Mouse (Mus musculus): ENCODE measurements around the gene Igf2bp3. TPM values are rescaled to one million over a fixed set of nuclear protein-coding genes. Genes with fewer than 3 reads are reported as not detected.

Igf2bp3 gene
- polyA plus RNA-seq, 1 experiment = 0.30 TPM

GRCm38 (mm10) chr6:49206416-49206815, 8.3 kb downstream of the Igf2bp3 start:
- no peak overlapping the region for H3ac ChIP-seq (ENCODE audit: control insufficient read depth, insufficient read length, low read depth)
- TF ChIP-seq FOSL1 (IDR thresholded peaks at IDR 0.05; ENCODE audit: insufficient read depth, low read length, poor library complexity, severe bottlenecking) = no peak
- TF ChIP-seq CEBPB (IDR thresholded peaks at IDR 0.05; ENCODE audit: low read depth) = no peak
- TF ChIP-seq USF1 (IDR thresholded peaks at IDR 0.05; ENCODE audit: low read depth) = no peak
- TF ChIP-seq CTCF (IDR thresholded peaks at IDR 0.05; ENCODE audit: control insufficient read depth, insufficient read depth, insufficient read length) = no peak
- no peak for TF ChIP-seq MYOG (IDR thresholded peaks at IDR 0.05; ENCODE audit: control insufficient read depth, extremely low read depth, insufficient read length)
- TF ChIP-seq MYOD1 (IDR thresholded peaks at IDR 0.05; ENCODE audit: control insufficient read depth, insufficient read length, low read depth) = no peak
- TF ChIP-seq MAX (IDR thresholded peaks at IDR 0.05) = no peak
- H3K36me3 ChIP-seq (ENCODE audit: control insufficient read depth, insufficient read depth) = no peaks in the 10 kb centered on the region
- H3K27me3 ChIP-seq (ENCODE audit: control insufficient read depth, insufficient read depth, insufficient read length) = peaks cover 14% of the 10 kb centered on the region
- H3K4me3 ChIP-seq (ENCODE audit: insufficient read depth, poor library complexity, severe bottlenecking) = no peak overlapping the region
- peaks cover 1% of the 10 kb centered on the region for H3K79me3 ChIP-seq (ENCODE audit: low read depth)
- H3K79me2 ChIP-seq (ENCODE audit: control insufficient read depth, insufficient read depth) = no peaks in the 10 kb centered on the region

GRCm38 (mm10) chr6:49195188-49195587, 19.6 kb downstream of the Igf2bp3 start:
- Histone ChIP-seq H3K79me3 (ENCODE audit: low read depth) (no peaks in the 10 kb centered on the region), H3K79me2 (ENCODE audit: control insufficient read depth, insufficient read depth) (no peaks in the 10 kb centered on the region), H3K36me3 (ENCODE audit: control insufficient read depth, insufficient read depth) (no peaks in the 10 kb centered on the region), H3K27me3 (ENCODE audit: control insufficient read depth, insufficient read depth, insufficient read length) (peaks cover 3% of the 10 kb centered on the region), H3K4me3 (ENCODE audit: insufficient read depth, poor library complexity, severe bottlenecking) (no peak overlapping the region), H3ac (ENCODE audit: control insufficient read depth, insufficient read length, low read depth) (no peak overlapping the region)
- TF ChIP-seq FOSL1 (IDR thresholded peaks at IDR 0.05; ENCODE audit: insufficient read depth, low read length, poor library complexity, severe bottlenecking) (no peak), CEBPB (IDR thresholded peaks at IDR 0.05; ENCODE audit: low read depth) (no peak), MYOG (IDR thresholded peaks at IDR 0.05; ENCODE audit: control insufficient read depth, extremely low read depth, insufficient read length) (no peak), MYOD1 (IDR thresholded peaks at IDR 0.05; ENCODE audit: control insufficient read depth, insufficient read length, low read depth) (no peak), MAX (IDR thresholded peaks at IDR 0.05) (no peak), USF1 (IDR thresholded peaks at IDR 0.05; ENCODE audit: low read depth) (no peak), CTCF (IDR thresholded peaks at IDR 0.05; ENCODE audit: control insufficient read depth, insufficient read depth, insufficient read length) (no peak)

DNA sequence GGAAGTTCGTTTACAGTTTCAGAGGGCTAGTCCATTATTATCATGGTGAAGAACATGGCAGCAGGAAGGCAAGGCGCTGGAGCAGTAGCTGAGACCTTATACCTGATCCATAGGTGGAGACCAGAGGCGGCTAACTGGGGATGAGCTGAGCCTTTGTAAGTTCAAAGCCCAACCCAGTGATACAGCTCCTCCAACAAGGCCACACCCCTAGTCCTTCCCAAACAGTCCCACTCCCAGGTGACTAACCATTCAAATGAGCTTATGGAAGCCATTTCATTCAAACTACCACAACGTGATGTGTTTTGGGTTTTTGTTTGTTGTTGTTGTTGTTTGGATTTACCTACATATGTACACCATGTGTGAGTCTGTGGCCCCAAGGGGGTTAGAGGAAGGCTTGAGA, 20.2 kb downstream of the Igf2bp3 start:
- Histone ChIP-seq H3K4me3 (ENCODE audit: insufficient read depth, poor library complexity, severe bottlenecking) (no peak overlapping the region), H3ac (ENCODE audit: control insufficient read depth, insufficient read length, low read depth) (no peak overlapping the region), H3K36me3 (ENCODE audit: control insufficient read depth, insufficient read depth) (no peaks in the 10 kb centered on the region), H3K79me2 (ENCODE audit: control insufficient read depth, insufficient read depth) (no peaks in the 10 kb centered on the region), H3K79me3 (ENCODE audit: low read depth) (no peaks in the 10 kb centered on the region), H3K27me3 (ENCODE audit: control insufficient read depth, insufficient read depth, insufficient read length) (peaks cover 3% of the 10 kb centered on the region)
- TF ChIP-seq MYOD1 (IDR thresholded peaks at IDR 0.05; ENCODE audit: control insufficient read depth, insufficient read length, low read depth) (no peak), CTCF (IDR thresholded peaks at IDR 0.05; ENCODE audit: control insufficient read depth, insufficient read depth, insufficient read length) (no peak), FOSL1 (IDR thresholded peaks at IDR 0.05; ENCODE audit: insufficient read depth, low read length, poor library complexity, severe bottlenecking) (no peak), MAX (IDR thresholded peaks at IDR 0.05) (no peak), CEBPB (IDR thresholded peaks at IDR 0.05; ENCODE audit: low read depth) (no peak), MYOG (IDR thresholded peaks at IDR 0.05; ENCODE audit: control insufficient read depth, extremely low read depth, insufficient read length) (no peak), USF1 (IDR thresholded peaks at IDR 0.05; ENCODE audit: low read depth) (no peak)

DNA sequence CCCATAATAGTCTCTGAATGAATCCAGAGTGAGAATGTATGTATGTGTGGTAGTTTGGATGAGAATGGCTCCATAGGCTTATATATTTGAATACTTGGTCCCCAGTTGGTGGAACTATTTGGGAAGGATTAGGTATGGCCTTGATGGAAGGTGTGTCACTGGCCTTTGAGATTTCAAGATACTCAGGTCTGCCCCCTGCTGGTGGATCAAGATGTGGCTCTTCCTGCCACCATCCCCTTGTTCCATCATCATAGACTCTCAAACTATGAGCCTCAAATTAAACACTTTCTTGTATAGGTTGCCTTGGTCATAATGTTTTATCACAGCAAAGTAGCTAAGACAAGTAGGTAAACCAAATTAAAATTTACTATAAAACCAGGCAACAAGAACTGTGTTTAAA, 25.4 kb downstream of the Igf2bp3 start:
- no peaks in the 10 kb centered on the region for H3K79me3 ChIP-seq (ENCODE audit: low read depth)
- H3ac ChIP-seq (ENCODE audit: control insufficient read depth, insufficient read length, low read depth) = no peak overlapping the region
- no peaks in the 10 kb centered on the region for H3K79me2 ChIP-seq (ENCODE audit: control insufficient read depth, insufficient read depth)
- no peaks in the 10 kb centered on the region for H3K36me3 ChIP-seq (ENCODE audit: control insufficient read depth, insufficient read depth)
- H3K4me3 ChIP-seq (ENCODE audit: insufficient read depth, poor library complexity, severe bottlenecking) = no peak overlapping the region
- no peak for TF ChIP-seq CEBPB (IDR thresholded peaks at IDR 0.05; ENCODE audit: low read depth)
- no peak for TF ChIP-seq MYOG (IDR thresholded peaks at IDR 0.05; ENCODE audit: control insufficient read depth, extremely low read depth, insufficient read length)
- TF ChIP-seq CTCF (IDR thresholded peaks at IDR 0.05; ENCODE audit: control insufficient read depth, insufficient read depth, insufficient read length) = no peak
- no peak for TF ChIP-seq MAX (IDR thresholded peaks at IDR 0.05)
- TF ChIP-seq FOSL1 (IDR thresholded peaks at IDR 0.05; ENCODE audit: insufficient read depth, low read length, poor library complexity, severe bottlenecking) = no peak
- TF ChIP-seq USF1 (IDR thresholded peaks at IDR 0.05; ENCODE audit: low read depth) = no peak
- no peak for TF ChIP-seq MYOD1 (IDR thresholded peaks at IDR 0.05; ENCODE audit: control insufficient read depth, insufficient read length, low read depth)
- no peaks in the 10 kb centered on the region for H3K27me3 ChIP-seq (ENCODE audit: control insufficient read depth, insufficient read depth, insufficient read length)

DNA sequence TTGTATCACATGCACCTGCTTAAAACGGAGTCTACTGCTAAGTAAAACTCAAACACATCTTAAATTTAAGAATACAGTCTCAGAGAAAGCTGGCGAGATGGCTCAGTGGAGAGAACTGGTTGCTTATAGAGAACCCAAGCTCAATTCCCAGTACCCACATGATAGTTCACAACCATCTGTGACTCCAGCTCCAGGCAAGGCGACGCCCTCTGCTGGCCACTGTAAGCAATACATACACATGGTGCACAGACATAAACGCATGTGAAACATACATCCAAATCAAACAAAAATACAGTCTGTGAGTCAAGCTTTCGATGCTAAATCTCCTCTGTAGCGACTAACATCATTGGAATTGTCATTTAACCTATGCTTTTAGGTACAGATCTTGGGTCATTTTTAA, 27.5 kb downstream of the Igf2bp3 start:
- H3ac ChIP-seq (ENCODE audit: control insufficient read depth, insufficient read length, low read depth) = no peak overlapping the region
- H3K27me3 ChIP-seq (ENCODE audit: control insufficient read depth, insufficient read depth, insufficient read length) = no peaks in the 10 kb centered on the region
- TF ChIP-seq MAX (IDR thresholded peaks at IDR 0.05) (no peak), MYOD1 (IDR thresholded peaks at IDR 0.05; ENCODE audit: control insufficient read depth, insufficient read length, low read depth) (no peak), CEBPB (IDR thresholded peaks at IDR 0.05; ENCODE audit: low read depth) (no peak), USF1 (IDR thresholded peaks at IDR 0.05; ENCODE audit: low read depth) (no peak)
- H3K36me3 ChIP-seq (ENCODE audit: control insufficient read depth, insufficient read depth) = no peaks in the 10 kb centered on the region
- H3K4me3 ChIP-seq (ENCODE audit: insufficient read depth, poor library complexity, severe bottlenecking) = no peak overlapping the region
- H3K79me2 ChIP-seq (ENCODE audit: control insufficient read depth, insufficient read depth) = no peaks in the 10 kb centered on the region
- no peaks in the 10 kb centered on the region for H3K79me3 ChIP-seq (ENCODE audit: low read depth)

DNA sequence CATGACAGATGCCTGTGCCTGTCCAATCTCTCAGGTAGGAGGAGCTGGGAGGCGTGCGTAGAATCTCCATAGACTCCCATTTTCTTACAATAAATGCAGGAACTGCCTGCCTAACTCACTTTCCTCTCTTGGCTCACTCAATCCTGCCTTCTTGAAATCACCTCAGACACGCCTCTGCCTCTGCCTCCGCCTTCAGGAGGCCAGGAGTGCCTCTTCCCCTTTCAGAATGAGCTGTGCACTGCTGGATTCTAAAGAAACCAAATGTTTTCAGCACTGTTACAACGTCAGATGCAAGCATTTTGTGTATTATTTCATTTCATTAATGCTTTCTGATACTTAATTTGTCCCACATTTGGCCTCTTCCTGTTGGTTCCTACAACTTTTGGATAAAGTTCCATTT, 38.7 kb downstream of the Igf2bp3 start:
- Histone ChIP-seq H3K4me3 (ENCODE audit: insufficient read depth, poor library complexity, severe bottlenecking) (no peak overlapping the region), H3K79me3 (ENCODE audit: low read depth) (no peaks in the 10 kb centered on the region), H3K27me3 (ENCODE audit: control insufficient read depth, insufficient read depth, insufficient read length) (peaks cover 8% of the 10 kb centered on the region), H3K36me3 (ENCODE audit: control insufficient read depth, insufficient read depth) (no peaks in the 10 kb centered on the region), H3ac (ENCODE audit: control insufficient read depth, insufficient read length, low read depth) (no peak overlapping the region), H3K79me2 (ENCODE audit: control insufficient read depth, insufficient read depth) (no peaks in the 10 kb centered on the region)
- no peak for TF ChIP-seq MYOG (IDR thresholded peaks at IDR 0.05; ENCODE audit: control insufficient read depth, extremely low read depth, insufficient read length)
- no peak for TF ChIP-seq MAX (IDR thresholded peaks at IDR 0.05)
- TF ChIP-seq FOSL1 (IDR thresholded peaks at IDR 0.05; ENCODE audit: insufficient read depth, low read length, poor library complexity, severe bottlenecking) = no peak
- no peak for TF ChIP-seq USF1 (IDR thresholded peaks at IDR 0.05; ENCODE audit: low read depth)
- no peak for TF ChIP-seq CEBPB (IDR thresholded peaks at IDR 0.05; ENCODE audit: low read depth)
- TF ChIP-seq CTCF (IDR thresholded peaks at IDR 0.05; ENCODE audit: control insufficient read depth, insufficient read depth, insufficient read length) = no peak
- TF ChIP-seq MYOD1 (IDR thresholded peaks at IDR 0.05; ENCODE audit: control insufficient read depth, insufficient read length, low read depth) = no peak

Data from C2C12 (cell line).